Mouse (Mus musculus): ENCODE measurements at regions not wholly inside any gene's neighbourhood (a gene's known extent, or its start where the extent isn't known, plus 50 kb on each side); places are given as distances from the start of the nearest gene placed in this dataset.

- H3K27ac ChIP-seq: no peak overlapping the region
- TF ChIP-seq CTCF (conservative IDR thresholded peaks at IDR 0.05): no peak
- H3K4me3 ChIP-seq: no peak overlapping the region
- DNase-seq (ENCODE audit: low spot score in 2 of 2): no peak
Observed at GRCm38 (mm10) chr3:78889326-78889725, 397.0 kb downstream of the Rapgef2 start.

GRCm38 (mm10) chr3:78884715-78885114 is 401.6 kb downstream of the Rapgef2 start:
- no peak overlapping the region for H3K4me3 ChIP-seq
- no peak for TF ChIP-seq CTCF (conservative IDR thresholded peaks at IDR 0.05)
- no peak for DNase-seq (ENCODE audit: low spot score in 2 of 2)
- H3K27ac ChIP-seq: no peak overlapping the region

DNA sequence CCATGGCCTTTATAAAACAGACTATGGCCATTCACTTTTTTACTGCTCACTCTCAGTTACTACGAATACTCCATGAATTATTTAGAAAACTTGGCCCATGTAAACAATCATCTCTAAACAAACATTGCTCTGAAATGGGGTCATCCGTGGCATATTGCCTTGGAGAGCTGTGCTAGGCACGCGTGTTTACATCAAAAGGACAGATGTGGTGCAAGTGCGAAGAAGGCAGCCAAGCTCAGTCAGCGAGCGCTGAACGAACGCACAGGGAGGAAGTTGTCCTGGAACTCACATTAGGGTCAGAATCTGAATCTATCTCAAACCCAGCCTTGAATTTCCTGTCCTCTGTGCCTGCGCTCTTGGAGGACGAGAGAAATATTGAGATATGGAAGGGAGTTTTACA is 402.3 kb downstream of the Rapgef2 start:
- TF ChIP-seq CTCF (conservative IDR thresholded peaks at IDR 0.05): no peak
- DNase-seq (ENCODE audit: low spot score in 2 of 2): no peak
- no peak overlapping the region for H3K4me3 ChIP-seq
- no peak overlapping the region for H3K27ac ChIP-seq

- DNase-seq (ENCODE audit: low spot score in 2 of 2): no peak
- TF ChIP-seq CTCF (conservative IDR thresholded peaks at IDR 0.05): no peak
- Histone ChIP-seq H3K27ac (no peak overlapping the region), H3K4me3 (no peak overlapping the region)
Observed at GRCm38 (mm10) chr3:78880072-78880471, 406.2 kb downstream of the Rapgef2 start.

DNA sequence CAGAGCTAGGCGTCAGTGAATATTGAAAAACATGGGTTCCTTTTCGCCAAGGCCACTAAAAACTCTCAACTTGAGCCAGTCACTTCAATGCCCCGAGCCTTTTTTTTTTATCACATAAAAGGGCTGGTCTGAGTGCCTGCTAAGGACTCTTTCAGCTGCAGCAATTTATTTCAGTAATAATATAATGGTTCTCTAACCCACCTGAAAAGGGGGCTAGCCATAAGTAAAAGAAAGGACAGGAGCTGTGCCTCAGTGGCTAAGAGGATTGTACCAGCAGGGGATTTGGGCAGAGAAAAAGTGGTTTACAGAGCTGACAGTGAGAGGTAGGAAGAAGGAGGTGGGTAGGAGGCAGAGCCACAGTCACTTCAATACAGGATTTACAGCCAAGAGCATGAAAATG is 409.0 kb downstream of the Rapgef2 start:
- H3K4me3 ChIP-seq: no peak overlapping the region
- no peak for DNase-seq (ENCODE audit: low spot score in 2 of 2)
- TF ChIP-seq CTCF (conservative IDR thresholded peaks at IDR 0.05): no peak
- no peak overlapping the region for H3K27ac ChIP-seq

DNA sequence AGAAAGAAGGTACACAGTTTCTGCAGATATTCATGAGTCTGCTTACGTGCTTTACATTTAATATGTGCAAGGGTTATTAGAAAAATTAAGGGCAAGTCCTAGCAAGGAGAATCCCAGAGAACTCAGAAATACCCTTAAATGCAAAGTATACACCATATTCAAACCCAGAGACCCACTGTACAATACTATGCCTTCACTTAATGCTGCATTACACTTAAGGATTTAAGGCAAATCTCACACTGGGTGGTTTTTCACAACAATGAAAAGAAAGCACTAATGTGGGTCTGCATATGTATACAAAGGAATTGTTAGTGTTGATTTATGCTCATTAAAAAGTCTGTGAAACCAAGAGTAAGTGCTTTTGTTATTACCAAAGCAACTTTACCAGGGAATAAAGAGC is 419.4 kb downstream of the Rapgef2 start:
- no peak for DNase-seq (ENCODE audit: low spot score in 2 of 2)
- TF ChIP-seq CTCF (conservative IDR thresholded peaks at IDR 0.05): no peak
- Histone ChIP-seq H3K27ac (no peak overlapping the region), H3K4me3 (no peak overlapping the region)

GRCm38 (mm10) chr3:78866083-78866726 is 420.1 kb downstream of the Rapgef2 start:
- TF ChIP-seq CTCF (conservative IDR thresholded peaks at IDR 0.05): no peak
- no peak overlapping the region for H3K4me3 ChIP-seq
- DNase-seq (ENCODE audit: low spot score in 2 of 2): no peak
- H3K27ac ChIP-seq: no peak overlapping the region

DNA sequence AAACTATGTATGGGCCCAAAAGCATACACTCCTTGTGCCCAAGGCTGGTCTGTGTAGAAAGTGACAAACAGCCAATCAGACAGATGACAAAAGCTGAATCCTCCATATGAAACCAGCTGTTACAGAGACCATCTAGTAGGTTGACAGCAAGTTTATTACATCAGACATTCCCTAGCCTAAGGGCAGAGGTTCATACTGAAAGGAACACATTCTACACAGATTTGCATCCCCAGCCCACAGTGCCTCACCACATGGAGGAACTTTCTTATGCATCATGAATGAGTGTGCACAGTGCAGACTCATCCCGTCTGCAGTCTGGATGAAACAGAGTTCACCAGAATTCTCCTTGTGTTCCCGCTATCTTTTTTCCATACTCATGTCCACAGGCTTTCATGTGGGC is 423.3 kb downstream of the Rapgef2 start:
- no peak overlapping the region for H3K27ac ChIP-seq
- no peak for DNase-seq (ENCODE audit: low spot score in 2 of 2)
- TF ChIP-seq CTCF (conservative IDR thresholded peaks at IDR 0.05): no peak
- no peak overlapping the region for H3K4me3 ChIP-seq

- TF ChIP-seq CTCF (conservative IDR thresholded peaks at IDR 0.05): no peak
- DNase-seq (ENCODE audit: low spot score in 2 of 2): no peak
Observed at GRCm38 (mm10) chr3:78846617-78847318, 439.5 kb downstream of the Rapgef2 start.

DNA sequence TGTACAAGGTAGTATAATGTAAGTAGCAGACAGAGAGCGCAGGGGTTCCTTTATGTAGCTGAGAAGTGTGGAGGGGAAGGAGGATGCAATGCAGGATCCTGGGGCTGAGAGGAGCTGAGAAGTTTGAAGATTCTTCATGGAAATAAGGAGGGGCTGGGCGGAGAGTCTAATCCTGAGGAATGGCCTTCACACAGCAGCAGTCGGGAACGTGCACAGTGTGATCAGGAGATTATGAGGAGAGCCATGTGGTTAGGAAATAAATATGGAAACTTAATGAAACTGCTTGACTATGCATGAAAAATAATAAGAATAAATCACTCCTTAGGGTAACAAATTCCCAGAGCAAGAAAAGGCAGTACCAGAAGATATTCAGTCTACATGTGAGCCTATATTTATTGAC is 445.1 kb downstream of the Rapgef2 start:
- Histone ChIP-seq H3K4me3 (no peak overlapping the region), H3K27ac (no peak overlapping the region)
- DNase-seq (ENCODE audit: low spot score in 2 of 2): no peak
- TF ChIP-seq CTCF (conservative IDR thresholded peaks at IDR 0.05): no peak

More at GRCm38 (mm10) chr3:78846617-78847318, 439.5 kb downstream of the Rapgef2 start:
- no peak overlapping the region for H3K4me3 ChIP-seq
- no peak overlapping the region for H3K27ac ChIP-seq

DNA sequence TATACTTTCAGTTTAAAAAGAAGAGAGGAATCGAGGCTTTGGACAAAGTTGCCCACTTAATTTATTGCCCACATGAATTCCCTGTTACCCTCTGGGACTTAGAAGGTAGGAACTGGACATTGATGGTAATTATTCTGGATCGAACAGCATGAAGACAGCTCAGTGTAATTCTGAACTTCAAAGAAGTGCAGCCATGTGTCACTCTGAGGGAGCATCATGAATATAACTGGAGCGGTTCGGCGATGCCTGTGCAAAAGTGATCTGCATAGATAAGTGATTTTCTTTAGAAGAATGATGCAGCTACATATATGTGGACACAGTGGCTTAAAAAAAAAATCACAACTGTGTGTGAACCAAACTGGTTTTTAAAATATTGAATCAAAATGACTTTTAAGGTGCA is 449.5 kb downstream of the Rapgef2 start:
- no peak for TF ChIP-seq CTCF (conservative IDR thresholded peaks at IDR 0.05)
- H3K27ac ChIP-seq: no peak overlapping the region
- no peak for DNase-seq (ENCODE audit: low spot score in 2 of 2)
- no peak overlapping the region for H3K4me3 ChIP-seq

GRCm38 (mm10) chr3:78825505-78825904 is 460.8 kb downstream of the Rapgef2 start:
- no peak overlapping the region for H3K27ac ChIP-seq
- no peak for DNase-seq (ENCODE audit: low spot score in 2 of 2)
- no peak overlapping the region for H3K4me3 ChIP-seq
- no peak for TF ChIP-seq CTCF (conservative IDR thresholded peaks at IDR 0.05)

- H3K27ac ChIP-seq: no peak overlapping the region
- TF ChIP-seq CTCF (conservative IDR thresholded peaks at IDR 0.05): no peak
- DNase-seq (ENCODE audit: low spot score in 2 of 2): no peak
- H3K4me3 ChIP-seq: no peak overlapping the region
Observed at GRCm38 (mm10) chr3:78812425-78812824, 473.9 kb downstream of the Rapgef2 start.

Measured in layer of hippocampus, adult 2 months (tissue).